In genomic region chr2:151632159-151632814, GRCm38 (mm10) we compare ENCODE assay signal across 7 mouse cellular contexts. TPM values are rescaled to one million over a fixed set of nuclear protein-coding genes. Genes with fewer than 3 reads are reported as not detected.
DNase-seq lines count a peak whose midpoint lies in the region; ATAC-seq and TF ChIP-seq lines count a peak whose summit lies in the region.

Gene Snph, minus strand, starts transcription at chr2:151632593.

- intact Hi-C loops in left cerebral cortex, postnatal 4 days (cut with DNase I): no loop called here

- H3K9ac ChIP-seq in embryonic facial prominence, embryonic 13.5 days: peak within 1 kb of the TSS; percentile 75

- H3K36me3 ChIP-seq in embryonic facial prominence, embryonic 13.5 days: no peaks in the 10 kb centered on the region

- H3K27ac ChIP-seq in bone marrow macrophage, adult 2 months (ENCODE audit: insufficient read depth, low read depth, low read length): no peak within 1 kb of the TSS
- H3K27ac ChIP-seq in embryonic facial prominence, embryonic 13.5 days: no peak within 1 kb of the TSS

- H3K4me1 ChIP-seq in bone marrow macrophage, adult 2 months (ENCODE audit: control insufficient read depth, insufficient read depth, low read length): no peaks in the 10 kb centered on the region
- peaks cover 14% of the 10 kb centered on the region for H3K4me1 ChIP-seq in embryonic facial prominence, embryonic 13.5 days

- H3K27me3 ChIP-seq in embryonic facial prominence, embryonic 13.5 days: peaks cover 54% of the 10 kb centered on the region

- no peaks in the 10 kb centered on the region for H3K9me3 ChIP-seq in embryonic facial prominence, embryonic 13.5 days

- TF ChIP-seq CTCF in bone marrow macrophage, adult 2 months (IDR thresholded peaks at IDR 0.05; ENCODE audit: low read depth, low read length): no peak

- peak within 1 kb of the TSS; percentile 46 for H3K4me3 ChIP-seq in bone marrow macrophage, adult 2 months (ENCODE audit: insufficient read depth, low read length)
- peak within 1 kb of the TSS; percentile 66 for H3K4me3 ChIP-seq in embryonic facial prominence, embryonic 13.5 days

- DNase-seq in heart, adult 8-10 months (ENCODE audit: low spot score): peak; percentile 46
- peak; percentile 61 for DNase-seq in kidney, adult 18-20 months
- peak; percentile 72 for DNase-seq in left cerebral cortex, postnatal 4 days
- DNase-seq in mesoderm, embryonic 11.5 days (ENCODE audit: low read depth, low spot score): peak; percentile 77
- peak; percentile 86 for DNase-seq in right cerebral cortex, postnatal 25 days

- 0% methylated on average over 47 of the region's 47 CpGs for WGBS in embryonic facial prominence, embryonic 13.5 days

- no peak for TF ChIP-seq POLR2A in bone marrow macrophage, adult 2 months (IDR thresholded peaks at IDR 0.05; ENCODE audit: borderline replicate concordance, low read depth, low read length)

- ATAC-seq in embryonic facial prominence, embryonic 13.5 days (ENCODE audit: insufficient number of reproducible peaks, insufficient read depth, low FRiP score, low TSS enrichment, low read depth): peak; percentile 29; the same call in 1 of the 2 replicates

- peak within 1 kb of the TSS; percentile 100 for H3K4me2 ChIP-seq in embryonic facial prominence, embryonic 13.5 days

RNA-seq across cellular contexts. Expression of gene Snph, which starts in this region (rescaled TPM):
- polyA plus RNA-seq in bone marrow macrophage, adult 2 months (2012; ENCODE audit: insufficient read depth, insufficient read length, missing spikeins): not detected in 2 replicates
- 0.60 and 0.62 TPM in 2 replicates for polyA plus RNA-seq in embryonic facial prominence, embryonic 13.5 days (2015; fragmentation: Nextera tagmentation; extraction: Ambion mirVana)
- total RNA-seq in heart, adult 8-10 months (2022): 1 to 10 TPM; 4.1 to 6.1 (median 4.5) TPM
- total RNA-seq in left cerebral cortex, postnatal 4 days (2021): 10 to 100 TPM; 80.0 to 84.0 TPM

Comparison
In these comparisons a context has a peak if more than half of its experiments do, and no peak if none do; other contexts are left out.
1. RNA of gene Snph (total RNA-seq): 80.0 to 84.0 TPM in left cerebral cortex, postnatal 4 days; 4.1 to 6.1 TPM in heart, adult 8-10 months; every median in the first group is over 10 times any median in the second.
2. Peak in ATAC-seq, H3K4me3 ChIP-seq, H3K9ac ChIP-seq and H3K4me2 ChIP-seq in embryonic facial prominence, embryonic 13.5 days; RNA of the gene not detected or under 1 TPM.
3. Peak in every context shown above with its lines, with median percentiles within 50 percentile points of each other: DNase-seq.